Mouse (Mus musculus) gastrocnemius, postnatal 36 days (tissue): Measurements from ENCODE around the gene Plcl2. TPM values are rescaled to one million over a fixed set of nuclear protein-coding genes. Genes with fewer than 3 reads are reported as not detected.

ENCODE experiments used
- DNase-seq, 2 experiments: peaks; one replicate each; pipeline ENCODE4 v3.0.0; 2022
- intact Hi-C: fragments of 180-260 bp; cut with DNase I; formaldehyde crosslinking; loops from one replicate; pipeline ENCODE4 v1.15.1; 2025
- total RNA-seq, 2 experiments: library from RNA; stranded (reverse); gene quantifications; 2 replicates each; pipeline ENCODE4 v1.2.3; 2021

Plcl2 gene
- total RNA-seq, 2 experiments from 2014 or later: 27.5 to 31.2 TPM

DNA sequence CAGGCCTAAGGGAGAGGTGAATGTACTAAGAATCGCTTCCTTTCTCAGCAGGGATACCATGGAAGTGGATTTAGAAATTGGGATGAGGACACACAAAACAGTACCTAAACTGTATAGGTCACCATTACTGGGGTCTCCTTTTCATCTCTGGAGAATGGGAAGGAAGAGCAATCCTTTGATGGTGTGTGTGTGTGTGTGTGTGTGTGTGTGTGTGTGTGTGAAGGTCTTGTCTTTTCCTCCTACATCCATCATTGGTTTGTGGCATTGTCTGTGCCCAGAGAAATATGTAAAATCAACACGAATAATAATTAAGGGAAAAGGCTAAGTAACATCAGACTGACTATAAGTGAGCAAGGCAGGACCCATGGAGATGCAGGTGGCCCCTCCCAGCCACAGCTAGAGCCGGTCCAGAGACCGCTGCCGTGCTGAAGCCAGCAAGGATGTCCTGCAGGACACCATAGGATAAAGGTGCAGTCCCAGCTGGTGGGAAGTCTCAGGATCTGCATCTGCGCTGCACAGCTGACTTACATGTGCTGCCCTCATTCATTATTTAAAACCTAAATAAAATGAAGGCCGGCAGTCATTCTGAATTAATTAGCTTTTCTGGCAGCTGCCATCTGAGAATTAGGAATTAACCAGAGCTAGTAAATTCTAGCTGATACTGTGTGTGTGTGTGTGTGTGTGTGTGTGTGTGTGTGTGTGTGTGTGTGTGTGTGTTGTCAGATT is 201.5 kb downstream of the Plcl2 start:
- no peak for DNase-seq
- intact Hi-C loops: no loop called here

DNA sequence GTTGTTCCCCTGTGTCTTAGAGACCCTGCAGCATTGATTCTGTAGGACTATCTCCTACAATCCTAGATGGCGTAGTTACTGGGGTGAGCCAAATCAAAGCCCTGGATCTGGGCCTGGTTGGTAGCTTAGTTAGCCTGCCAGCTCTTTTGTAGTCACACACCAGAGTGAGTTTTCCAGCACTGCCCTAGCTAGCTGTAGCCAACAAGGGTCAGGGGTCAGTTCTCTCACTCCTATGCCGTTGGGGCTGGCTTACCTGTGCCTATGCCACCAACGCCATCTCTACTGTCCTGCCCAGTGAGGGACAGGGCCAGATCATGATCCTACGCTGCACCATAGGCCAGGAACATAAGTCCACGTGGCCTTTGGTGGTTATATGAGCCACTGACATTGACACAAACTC is 208.4 kb downstream of the Plcl2 start:
- intact Hi-C loops: no loop called here
- DNase-seq: no peak

DNA sequence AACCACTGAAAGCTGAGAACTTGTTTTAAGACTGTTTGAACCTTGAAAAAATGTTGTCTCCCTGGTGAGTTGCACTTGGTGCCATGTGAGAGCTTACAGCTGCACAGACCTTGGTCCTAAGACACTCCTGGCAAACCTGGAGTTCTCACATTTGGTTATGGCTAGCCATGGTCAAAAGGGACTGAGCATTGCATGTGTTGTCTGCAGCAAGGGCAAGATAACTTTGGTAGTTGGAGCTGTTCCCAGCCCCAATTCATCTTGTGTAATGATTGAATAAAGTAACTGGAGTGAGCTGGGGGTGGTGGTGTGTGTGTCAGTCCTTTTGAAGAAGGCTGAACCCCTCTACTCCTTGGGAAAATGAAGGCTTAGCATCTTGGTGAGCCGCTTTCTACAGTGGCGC is 215.2 kb downstream of the Plcl2 start:
- intact Hi-C loops: no loop called here
- no peak for DNase-seq

DNA sequence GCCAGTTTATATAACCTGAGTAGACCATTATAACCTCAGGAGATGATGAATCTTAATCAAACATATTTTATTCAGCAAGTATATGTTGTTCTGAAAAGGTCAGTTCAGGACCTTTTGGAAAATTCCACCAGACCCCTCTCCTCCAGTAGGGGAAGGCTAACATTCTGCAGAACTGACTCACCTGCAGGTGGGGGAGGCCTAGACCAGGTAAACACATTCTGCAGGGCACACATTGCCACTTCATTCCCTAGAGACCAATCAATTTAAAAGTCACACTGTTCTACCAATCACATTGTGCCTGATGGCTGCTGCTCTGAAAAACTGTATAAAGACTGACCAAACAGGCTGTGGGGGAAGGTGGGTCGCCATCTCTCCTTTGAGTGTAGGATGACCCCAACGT is 217.1 kb downstream of the Plcl2 start:
- no peak for DNase-seq
- intact Hi-C loops: no loop called here

DNA sequence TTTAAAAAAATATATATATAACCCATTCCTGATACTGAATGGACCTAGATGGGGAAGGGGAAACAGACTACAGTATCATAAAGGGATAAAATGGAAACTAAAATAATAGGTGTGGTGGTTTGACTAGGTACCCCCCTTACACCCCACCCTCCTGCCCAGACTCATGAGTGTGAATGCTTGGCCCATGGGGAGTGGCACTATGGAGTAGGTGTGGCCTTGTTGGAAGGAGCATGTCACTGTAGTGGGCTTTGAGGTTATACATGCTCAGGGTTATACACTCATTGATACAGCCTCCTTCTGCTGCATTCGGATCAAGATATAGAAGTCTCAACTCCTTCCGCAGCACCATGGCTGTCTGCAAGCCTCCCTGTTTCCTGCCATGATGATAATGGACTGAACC is 219.8 kb downstream of the Plcl2 start:
- DNase-seq: no peak
- intact Hi-C loops: no loop called here

DNA sequence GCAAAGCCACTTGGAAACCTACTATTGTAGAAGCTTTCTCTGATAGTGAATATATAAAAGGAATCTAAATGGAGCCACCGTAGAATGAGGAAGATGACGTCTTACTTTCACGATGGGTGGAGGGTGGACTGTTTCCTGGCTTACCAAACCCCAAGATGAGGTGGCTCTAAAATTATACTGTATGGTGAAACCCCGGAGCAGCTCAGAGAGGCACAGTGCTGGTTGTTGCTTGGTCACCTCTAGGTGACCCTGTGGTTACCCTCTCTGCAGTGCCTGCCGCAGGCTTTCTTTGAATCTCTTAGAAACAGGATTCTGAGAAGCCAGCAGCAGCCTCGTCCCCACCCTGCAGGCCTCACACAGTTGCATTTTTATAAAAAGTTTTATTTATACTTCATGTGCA is 220.4 kb downstream of the Plcl2 start:
- no peak for DNase-seq
- intact Hi-C loops: no loop called here

DNA sequence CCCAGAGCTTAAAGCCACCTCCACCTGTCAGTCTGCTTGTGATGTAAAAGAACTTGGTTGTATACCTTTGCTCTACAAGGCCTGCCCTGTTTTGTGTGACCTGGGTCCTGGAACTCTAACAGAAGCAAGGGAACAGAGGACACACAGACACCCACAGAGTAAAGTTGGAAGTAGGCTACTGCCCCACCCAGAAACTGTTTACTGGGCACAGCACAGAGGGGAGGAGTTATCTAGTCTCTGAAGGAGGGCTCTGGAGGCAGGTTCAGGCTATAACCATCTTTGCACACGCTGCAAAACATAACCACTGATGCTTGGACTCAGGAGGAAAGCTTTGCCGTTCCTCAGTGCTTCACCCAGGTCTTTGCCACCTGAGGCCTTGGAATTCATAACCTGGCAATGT is 221.7 kb downstream of the Plcl2 start:
- DNase-seq: no peak
- intact Hi-C loops: no loop called here

DNA sequence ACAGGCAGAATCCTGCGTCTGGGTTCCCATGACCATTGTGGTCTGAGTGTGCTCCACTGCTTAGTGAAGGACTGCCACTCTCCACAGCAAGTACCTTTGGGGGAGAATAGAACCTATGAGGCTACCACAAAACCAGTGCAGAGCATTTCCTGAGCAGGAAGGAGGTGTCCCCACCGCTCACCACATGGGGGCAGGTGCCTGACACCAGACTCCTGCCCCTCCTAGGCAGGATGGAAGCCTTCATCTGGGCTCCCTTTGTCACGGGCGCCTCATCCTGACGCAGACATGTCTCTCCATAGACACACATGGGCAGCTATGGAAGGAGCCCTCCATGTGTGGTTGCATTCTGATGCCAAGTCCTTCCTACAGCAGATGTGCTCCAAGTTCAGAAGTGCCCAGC is 222.7 kb downstream of the Plcl2 start:
- no peak for DNase-seq
- intact Hi-C loops: no loop called here

DNA sequence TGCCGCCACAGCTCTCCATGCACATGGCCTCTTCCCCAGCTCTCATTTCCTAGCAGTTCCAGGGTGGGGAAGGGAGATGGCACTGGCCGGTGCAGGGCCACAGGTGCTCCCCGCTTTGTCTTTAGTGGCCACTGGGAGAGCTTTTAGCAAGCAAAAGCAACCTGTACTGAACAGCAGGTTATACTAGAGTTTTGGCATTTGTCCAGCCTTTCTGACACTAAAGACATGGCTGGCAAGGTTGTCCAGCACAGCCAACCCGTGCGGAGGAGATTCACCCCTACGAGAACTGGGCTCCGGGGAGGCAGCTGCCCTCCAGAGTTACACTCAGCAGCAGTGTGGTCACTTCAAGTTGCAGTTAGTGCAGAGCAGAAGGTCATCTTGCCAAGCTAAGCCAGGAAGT is 224.2 kb downstream of the Plcl2 start:
- no peak for DNase-seq
- intact Hi-C loops: no loop called here

DNA sequence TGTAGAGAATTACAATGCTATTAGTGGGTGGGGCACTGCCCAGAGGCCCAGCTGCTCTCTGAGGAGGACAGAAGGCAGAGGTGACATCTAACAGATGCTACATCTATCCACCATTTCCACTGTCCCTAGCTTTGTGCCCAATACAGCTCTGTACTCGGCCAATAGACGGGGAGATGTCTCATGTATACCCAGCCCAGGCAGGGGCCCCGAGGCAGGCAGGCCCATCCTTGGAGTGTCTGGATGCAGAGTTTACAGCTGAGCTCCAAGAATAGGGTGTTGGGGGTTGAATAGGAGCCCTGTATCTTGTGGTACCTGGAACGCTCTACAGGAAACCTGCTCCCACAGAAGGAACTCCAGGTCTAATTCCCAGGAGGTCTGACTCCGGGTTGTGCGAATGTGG is 225.6 kb downstream of the Plcl2 start:
- intact Hi-C loops: no loop called here
- DNase-seq: no peak

DNA sequence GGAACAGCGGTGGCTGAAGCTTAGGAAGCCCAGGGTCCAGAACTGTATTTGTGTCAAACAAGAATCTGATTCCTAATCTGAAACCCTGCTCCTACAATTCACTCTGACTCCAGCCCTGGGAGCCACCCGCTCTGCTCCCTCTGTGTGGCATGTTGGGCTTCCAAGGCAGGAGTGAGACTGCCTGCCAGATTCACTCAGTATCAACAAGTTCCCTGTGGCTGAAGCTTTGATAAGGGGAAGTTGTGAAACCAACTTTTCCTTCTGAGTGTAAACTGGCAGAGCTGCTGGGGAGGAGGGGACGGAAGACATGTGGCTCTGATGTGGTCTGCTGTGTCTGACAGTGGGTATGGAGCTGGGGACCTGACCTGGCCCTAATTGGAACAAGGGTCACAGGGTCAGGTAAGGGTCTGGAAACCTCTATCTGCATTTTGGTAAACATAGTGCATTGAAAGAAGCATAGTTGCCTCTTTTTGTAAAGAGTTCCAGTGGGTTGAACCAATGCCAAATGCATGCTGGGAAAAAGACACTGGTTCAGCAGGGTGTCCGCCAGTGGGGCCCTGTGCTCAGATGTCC is 226.3 kb downstream of the Plcl2 start:
- no peak for DNase-seq

DNA sequence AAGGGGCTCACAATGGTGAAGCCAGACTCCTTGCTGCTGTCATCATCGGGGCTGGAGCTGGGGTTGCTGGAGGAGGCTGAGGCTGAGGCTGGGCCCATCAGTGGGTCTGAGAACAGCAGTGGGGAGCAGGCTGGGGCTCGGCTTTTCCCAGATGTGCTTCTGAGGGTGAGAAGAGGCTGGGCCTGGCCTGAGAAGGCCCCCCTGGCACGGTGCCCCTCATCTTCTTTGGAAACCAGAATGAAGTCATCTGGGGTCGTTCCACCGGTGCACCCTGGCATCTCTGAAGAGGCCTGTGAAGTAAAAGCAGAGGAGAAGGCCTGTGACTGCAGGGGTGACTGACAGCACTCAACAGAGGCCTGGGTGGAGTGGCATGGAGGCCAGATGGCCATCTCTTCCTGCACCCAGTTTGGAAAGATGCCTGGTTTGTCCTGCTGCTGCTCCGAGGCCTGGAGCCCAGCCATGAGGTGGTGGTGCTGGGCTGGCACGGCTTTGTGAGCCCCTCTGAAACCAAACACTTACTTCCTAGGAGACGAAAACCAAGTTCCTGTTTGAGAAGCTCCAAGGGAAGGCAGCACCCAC is 226.8 kb downstream of the Plcl2 start:
- DNase-seq: no peak
- intact Hi-C loops: no loop called here

More for the DNA sequence above, 226.3 kb downstream of the Plcl2 start:
- intact Hi-C loops: no loop called here

DNA sequence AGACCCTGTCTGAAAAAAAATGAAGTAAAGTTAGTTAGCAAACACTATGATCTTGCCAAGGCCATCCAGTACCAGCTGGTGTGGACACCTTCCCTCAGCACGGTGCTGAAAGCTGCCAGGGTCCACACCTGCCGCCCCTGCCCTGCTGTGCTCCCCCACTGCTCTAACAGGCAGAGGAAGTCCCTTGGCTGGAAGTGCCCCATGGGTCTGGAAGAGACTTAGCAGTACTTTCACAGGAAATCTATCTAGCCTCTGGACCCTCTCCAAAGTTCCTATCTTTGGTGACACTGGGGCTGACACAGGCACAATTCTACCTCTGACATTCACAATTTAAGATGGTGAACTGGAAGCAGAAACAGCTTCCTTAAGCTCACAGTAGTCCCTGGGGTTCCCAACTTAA is 227.9 kb downstream of the Plcl2 start:
- peak in 1 of 2 experiments; percentile 21 for DNase-seq
- intact Hi-C loops: no loop called here

Other genes starting within 250 kb of the Plcl2 start
- under 1 TPM; 0.08 to 0.20 TPM for gene Dazl, start 215.8 kb upstream of the Plcl2 start, total RNA-seq